ENCODE assay signal across 8 mouse cellular contexts in the genomic region with DNA sequence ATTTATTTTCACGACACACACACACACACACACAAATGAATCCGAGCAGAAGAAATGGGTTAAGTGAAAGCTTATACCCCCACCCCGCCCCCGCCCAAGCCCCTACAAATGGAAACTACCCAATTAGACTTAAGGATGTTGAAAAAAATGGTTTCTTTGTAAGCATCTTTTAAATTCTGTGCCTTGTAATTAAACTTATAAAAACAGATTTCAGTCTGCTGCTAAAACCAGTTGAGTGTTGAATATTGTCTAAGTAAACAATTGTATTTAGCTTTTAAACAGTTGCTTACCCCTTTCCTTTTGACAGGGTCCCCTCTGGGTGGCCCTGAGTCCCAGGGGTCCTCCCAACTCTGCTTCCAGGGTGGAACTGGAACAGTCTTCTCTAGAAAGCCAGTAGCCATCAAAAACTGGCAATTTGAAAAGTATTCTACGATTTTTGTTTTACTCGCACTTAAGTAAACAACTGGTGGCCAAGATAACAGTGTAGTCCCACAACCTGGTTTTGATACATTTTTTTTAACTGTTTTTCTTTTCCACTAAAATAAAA. TPM values are rescaled to one million over a fixed set of nuclear protein-coding genes. Genes with fewer than 3 reads are reported as not detected.
A peak's percentile ranks its signal among the peaks of the same experiment; 100 is the strongest.
DNase-seq lines count a peak whose midpoint lies in the region; ATAC-seq and TF ChIP-seq lines count a peak whose summit lies in the region.

No protein-coding gene starts in this region.

- H3K27me3 ChIP-seq in embryonic facial prominence, embryonic 15.5 days: no peaks in the 10 kb centered on the region
- no peaks in the 10 kb centered on the region for H3K27me3 ChIP-seq in liver, embryonic 11.5 days (replicated peaks; ENCODE audit: control insufficient read depth, insufficient read depth, low read length)
- no peaks in the 10 kb centered on the region for H3K27me3 ChIP-seq in stomach, postnatal 0 days (ENCODE audit: control insufficient read depth, insufficient read depth, low read length)

- peaks cover 19% of the 10 kb centered on the region for H3K36me3 ChIP-seq in embryonic facial prominence, embryonic 15.5 days
- peaks cover 17% of the 10 kb centered on the region for H3K36me3 ChIP-seq in liver, embryonic 11.5 days (ENCODE audit: control insufficient read depth, insufficient read depth, low read length)
- H3K36me3 ChIP-seq in stomach, postnatal 0 days (ENCODE audit: control insufficient read depth, insufficient read depth, low read length): peaks cover 16% of the 10 kb centered on the region

- ATAC-seq in embryonic facial prominence, embryonic 15.5 days (ENCODE audit: insufficient number of reproducible peaks, low FRiP score, low TSS enrichment, low read depth): no peak
- ATAC-seq in liver, embryonic 11.5 days (replicated peaks; ENCODE audit: low FRiP score): no peak
- ATAC-seq in stomach, postnatal 0 days (ENCODE audit: low FRiP score, low TSS enrichment): no peak

- TF ChIP-seq EP300 in stomach, postnatal 0 days (optimal IDR thresholded peaks at IDR 0.05): no peak

- no peak for TF ChIP-seq CTCF in stomach, postnatal 0 days (IDR thresholded peaks at IDR 0.05; ENCODE audit: low read depth)

- H3K4me3 ChIP-seq in embryonic facial prominence, embryonic 15.5 days (replicated peaks): peak overlapping the region; percentile 71
- peak overlapping the region; percentile 84 for H3K4me3 ChIP-seq in liver, embryonic 11.5 days (ENCODE audit: low read depth, low read length)
- peak overlapping the region; percentile 84 for H3K4me3 ChIP-seq in stomach, postnatal 0 days (ENCODE audit: low read depth, low read length)

- peaks cover 4% of the 10 kb centered on the region; the same call in 1 of the 2 replicates for H3K4me1 ChIP-seq in embryonic facial prominence, embryonic 15.5 days
- H3K4me1 ChIP-seq in liver, embryonic 11.5 days (replicated peaks; ENCODE audit: control insufficient read depth, insufficient read depth, low read length): peaks cover 3% of the 10 kb centered on the region; the same call in 1 of the 2 replicates
- no peaks in the 10 kb centered on the region for H3K4me1 ChIP-seq in stomach, postnatal 0 days (replicated peaks; ENCODE audit: control insufficient read depth, insufficient read depth)

- H3K27ac ChIP-seq in embryonic facial prominence, embryonic 15.5 days (replicated peaks): peak overlapping the region; percentile 100
- peak overlapping the region; percentile 100 for H3K27ac ChIP-seq in liver, embryonic 11.5 days (ENCODE audit: low read depth, low read length)
- peak overlapping the region; percentile 100 for H3K27ac ChIP-seq in stomach, postnatal 0 days (replicated peaks)

- H3K4me2 ChIP-seq in embryonic facial prominence, embryonic 15.5 days (replicated peaks): peak overlapping the region; percentile 51
- H3K4me2 ChIP-seq in liver, embryonic 11.5 days: peak overlapping the region; percentile 64
- H3K4me2 ChIP-seq in stomach, postnatal 0 days (replicated peaks; ENCODE audit: low read depth): peak overlapping the region; percentile 65

- peak overlapping the region; percentile 96 for H3K9ac ChIP-seq in embryonic facial prominence, embryonic 15.5 days
- H3K9ac ChIP-seq in liver, embryonic 11.5 days (ENCODE audit: low read depth, low read length): peak overlapping the region; percentile 100
- H3K9ac ChIP-seq in stomach, postnatal 0 days (ENCODE audit: low read length): peak overlapping the region; percentile 98

- peak; percentile 24 to 28 for DNase-seq in cerebellum, postnatal 10 days
- DNase-seq in cerebellum, adult 11-12 months: no peak
- DNase-seq in 3134 (ENCODE audit: extremely low read depth, insufficient read length, low spot score): peak; percentile 13
- peak; percentile 43 for DNase-seq in liver, embryonic 11.5 days (ENCODE audit: low spot score)
- DNase-seq in stomach, postnatal 0 days (ENCODE audit: low spot score): no peak
- no peak for DNase-seq in gastrocnemius, adult 8-10 months (ENCODE audit: low spot score in 2 of 2)
- DNase-seq in layer of hippocampus, adult 8-10 months (ENCODE audit: low spot score in 2 of 2): no peak

- 17% methylated on average over 6 of the region's 6 CpGs for WGBS in embryonic facial prominence, embryonic 15.5 days
- 12% methylated on average over 6 of the region's 6 CpGs for WGBS in liver, embryonic 11.5 days
- 6% methylated on average over 6 of the region's 6 CpGs for WGBS in stomach, postnatal 0 days

- no peaks in the 10 kb centered on the region for H3K9me3 ChIP-seq in embryonic facial prominence, embryonic 15.5 days (replicated peaks)
- H3K9me3 ChIP-seq in liver, embryonic 11.5 days (ENCODE audit: control insufficient read depth, low read length): no peaks in the 10 kb centered on the region
- no peaks in the 10 kb centered on the region for H3K9me3 ChIP-seq in stomach, postnatal 0 days (ENCODE audit: control insufficient read depth, low read length)

RNA-seq across cellular contexts. Expression of a gene that starts 3.6 kb away (rescaled TPM):
- polyA plus RNA-seq in embryonic facial prominence, embryonic 15.5 days (2015; fragmentation: Nextera tagmentation; extraction: Ambion mirVana): 45.7 and 51.8 TPM in 2 replicates
- polyA plus RNA-seq in liver, embryonic 11.5 days (2014; fragmentation: Nextera tagmentation; extraction: Ambion mirVana): 25.9 and 30.8 TPM in 2 replicates
- polyA plus RNA-seq in stomach, postnatal 0 days (2015; fragmentation: Nextera tagmentation; extraction: Ambion mirVana): 22.1 and 23.4 TPM in 2 replicates
- total RNA-seq in gastrocnemius, adult 8-10 months (2022): 10 to 100 TPM; 27.5 to 39.1 (median 29.0) TPM
- total RNA-seq in layer of hippocampus, adult 8-10 months (2022): 10 to 100 TPM; 42.4 to 60.8 (median 47.6) TPM

Comparison
In these comparisons a context has a peak if more than half of its experiments do, and no peak if none do; other contexts are left out.
1. DNase-seq: peak in cerebellum, postnatal 10 days (2 of 2), 3134 (single experiment) and liver, embryonic 11.5 days (single experiment); none in cerebellum, adult 11-12 months (single experiment), stomach, postnatal 0 days (single experiment), gastrocnemius, adult 8-10 months (0 of 2) and layer of hippocampus, adult 8-10 months (0 of 2).
2. Peak in every context shown above with its lines, with median percentiles within 50 percentile points of each other: H3K27ac ChIP-seq, H3K4me2 ChIP-seq, H3K4me3 ChIP-seq and H3K9ac ChIP-seq.